Mouse (Mus musculus) hematopoietic stem cell, adult 5-6 weeks (primary cell): Measurements from ENCODE around the gene Cradd. TPM values are rescaled to one million over a fixed set of nuclear protein-coding genes. Genes with fewer than 3 reads are reported as not detected.

ENCODE experiments used
- ATAC-seq, 2 experiments: fragments of 125-278 bp in 1 of 2; replicated peaks in 1 of 2; 2 replicates each; pipeline ENCODE4 v1.8.0; 2016 to 2017; ENCODE audit warnings: inconsistent platforms in 2 of 2, mild to moderate bottlenecking in 2 of 2, moderate number of reproducible peaks in 2 of 2, low read depth in 1 of 2, moderate TSS enrichment in 1 of 2; ENCODE audit not compliant: low FRiP score in 2 of 2, poor library complexity in 2 of 2, severe bottlenecking in 2 of 2, insufficient read depth in 1 of 2, low TSS enrichment in 1 of 2
- total RNA-seq: library from RNA; stranded (forward); fragments of 172-1452, 232-1000 nt; gene quantifications from 2 replicates; pipeline ENCODE4 v1.2.3, GENCODE M21; 2017

Cradd gene
- total RNA-seq, 1 experiment from 2014 or later: 5.4 TPM

GRCm38 (mm10) chr10:95264485-95265321 is 59.2 kb downstream of the Cradd start:
- peak; percentile 42 to 56; a peak in 3 of 4 replicates for ATAC-seq

- ATAC-seq: no peak; a peak in 2 of 4 replicates
These were observed 61.5 kb downstream of the Cradd start for GRCm38 (mm10) chr10:95262388-95262787.

- no peak for ATAC-seq
These were observed 62.7 kb downstream of the Cradd start for GRCm38 (mm10) chr10:95261279-95261678.

GRCm38 (mm10) chr10:95260420-95260819 is 63.5 kb downstream of the Cradd start:
- no peak for ATAC-seq

- no peak for ATAC-seq
These were observed 65.3 kb downstream of the Cradd start for GRCm38 (mm10) chr10:95258471-95259155.

- ATAC-seq: peak; percentile 43 to 60; a peak in 1 of 4 replicates
These were observed 66.0 kb downstream of the Cradd start for GRCm38 (mm10) chr10:95257979-95258378.

- no peak for ATAC-seq
These were observed 67.8 kb downstream of the Cradd start for GRCm38 (mm10) chr10:95256095-95256494.

GRCm38 (mm10) chr10:95255018-95255680 is 68.8 kb downstream of the Cradd start:
- ATAC-seq: no peak

GRCm38 (mm10) chr10:95254453-95255001 is 69.4 kb downstream of the Cradd start:
- ATAC-seq: no peak

GRCm38 (mm10) chr10:95254046-95254445 is 69.9 kb downstream of the Cradd start:
- ATAC-seq: no peak

GRCm38 (mm10) chr10:95251674-95252073 is 72.3 kb downstream of the Cradd start:
- no peak for ATAC-seq

- no peak for ATAC-seq
These were observed 75.6 kb downstream of the Cradd start for GRCm38 (mm10) chr10:95248362-95248761.

GRCm38 (mm10) chr10:95246696-95247095 is 77.2 kb downstream of the Cradd start:
- ATAC-seq: no peak

- ATAC-seq: no peak
These were observed 78.3 kb downstream of the Cradd start for GRCm38 (mm10) chr10:95245680-95245982.

GRCm38 (mm10) chr10:95244961-95245679 is 78.8 kb downstream of the Cradd start:
- ATAC-seq: no peak

GRCm38 (mm10) chr10:95239196-95240069 is 84.5 kb downstream of the Cradd start:
- no peak for ATAC-seq
